In genomic region chr13:8956873-8957272, GRCm38 (mm10) we compare ENCODE assay signal across 21 mouse cellular contexts. TPM values are rescaled to one million over a fixed set of nuclear protein-coding genes. Genes with fewer than 3 reads are reported as not detected.
"Had no signal": no experiment of that assay in that cellular context is flagged by ENCODE, and none has a peak within 500 bp of the region (broad histone marks: within the 10 kb centered on the region; RNA-seq: fewer than 3 reads in every experiment).

No protein-coding gene starts in this region.

RNA-seq across cellular contexts. Expression of gene Idi2, which starts 4.2 kb away (rescaled TPM):
- total RNA-seq: layer of hippocampus, adult 2 months; layer of hippocampus, postnatal 25 days; left cerebral cortex, adult 18-20 months; midbrain, postnatal 0 days had no signal
- polyA plus RNA-seq: kidney, embryonic 16.5 days; large intestine, adult 2 months; limb, embryonic 10.5 days; limb, embryonic 13.5 days; liver, embryonic 16.5 days; lung, embryonic 14.5 days; lung, postnatal 0 days; macrophage; midbrain, embryonic 11.5 days; midbrain, postnatal 0 days; neural tube, embryonic 11.5 days; small intestine, adult 2 months; spleen, adult 2 months; stomach, postnatal 0 days had no signal

RNA-seq across cellular contexts. Expression of gene Gm9745, which starts 8.8 kb away (rescaled TPM):
- total RNA-seq: layer of hippocampus, adult 2 months; layer of hippocampus, postnatal 25 days; left cerebral cortex, adult 18-20 months; left cerebral cortex, postnatal 25 days; midbrain, postnatal 0 days had no signal
- polyA plus RNA-seq: kidney, embryonic 16.5 days; large intestine, adult 2 months; limb, embryonic 10.5 days; limb, embryonic 13.5 days; liver, embryonic 16.5 days; lung, embryonic 14.5 days; lung, postnatal 0 days; macrophage; midbrain, embryonic 11.5 days; midbrain, embryonic 14.5 days; midbrain, postnatal 0 days; neural tube, embryonic 11.5 days; neural tube, embryonic 14.5 days; small intestine, adult 2 months; spleen, adult 2 months; stomach, postnatal 0 days; thymus, adult 2 months had no signal
